Mouse (Mus musculus): ENCODE results near the gene Pdrg1.

Pdrg1 gene

DNA sequence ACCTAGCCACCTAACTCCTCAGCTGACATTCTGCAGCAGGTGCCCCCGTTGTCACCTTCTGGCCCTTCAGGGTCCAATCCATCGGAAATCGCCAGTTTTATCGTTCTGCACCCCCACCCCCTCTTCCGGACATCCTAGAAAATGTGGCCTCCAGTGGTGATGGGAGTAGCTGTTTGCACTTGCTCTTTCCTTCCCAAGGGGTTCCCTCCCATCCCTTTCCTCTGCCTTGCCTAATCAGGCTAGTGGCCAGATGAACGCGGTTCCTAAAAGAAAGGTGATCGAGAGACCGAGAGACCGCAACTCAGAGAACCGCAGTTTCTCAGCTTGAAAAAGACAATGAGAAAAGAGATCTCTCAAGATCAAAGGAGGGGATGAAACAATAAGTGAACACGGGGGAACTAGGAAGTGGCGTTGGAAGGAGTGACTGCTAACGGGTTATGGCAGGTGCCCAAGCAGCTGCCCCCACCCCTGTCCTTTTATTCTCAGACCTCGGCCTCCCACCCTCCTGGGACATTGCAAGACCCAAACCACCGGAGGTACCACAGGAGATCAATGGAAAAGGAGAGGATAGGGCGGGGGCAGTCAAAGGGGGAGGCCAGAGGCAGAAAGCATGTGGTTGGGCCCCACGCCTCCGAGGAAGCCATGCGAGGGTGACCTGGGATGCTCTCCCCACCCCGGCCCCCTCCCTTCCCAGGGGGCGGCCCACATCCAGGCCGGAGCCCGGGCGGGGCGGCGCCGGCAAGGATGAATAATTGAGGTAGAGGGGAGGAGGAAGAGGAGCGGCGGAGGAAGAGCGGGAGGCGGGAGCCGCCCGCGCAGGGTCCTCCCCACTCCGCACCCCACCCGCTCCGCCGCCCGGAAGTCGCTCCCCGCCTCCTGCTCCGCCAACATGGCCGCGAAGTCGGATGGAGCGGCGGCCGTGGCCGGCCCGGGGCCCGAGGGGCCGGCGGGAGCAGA, 16.2 kb upstream of the Pdrg1 start, which contains the start of gene Xkr7:
Gene Xkr7, plus strand, starts transcription at position 727 of the 957 bp plus-strand sequence.
- in situ Hi-C loops (cut with MseI, MboI), result no loop called here

DNA sequence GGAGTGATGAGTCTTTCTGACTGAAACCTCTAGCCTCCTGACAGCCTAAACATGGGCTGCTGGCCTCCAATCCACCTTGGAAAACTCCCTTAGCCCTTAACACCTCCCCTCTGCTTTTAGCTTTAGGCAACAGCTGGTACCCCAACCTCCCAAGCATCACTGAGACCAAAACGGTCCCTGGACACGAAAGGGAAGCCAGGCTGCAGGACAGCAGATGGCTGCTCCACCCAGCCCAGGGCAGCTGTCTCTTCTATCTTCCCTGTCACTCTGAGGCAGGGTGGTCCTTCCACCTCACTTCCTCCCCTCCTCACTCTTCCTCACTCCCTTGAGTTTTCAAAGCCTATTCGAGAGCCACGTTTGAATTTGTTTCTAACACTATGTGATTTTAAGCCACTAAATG, 15.2 kb upstream of the Pdrg1 start:
- in situ Hi-C loops (cut with MseI, MboI), result no loop called here

DNA sequence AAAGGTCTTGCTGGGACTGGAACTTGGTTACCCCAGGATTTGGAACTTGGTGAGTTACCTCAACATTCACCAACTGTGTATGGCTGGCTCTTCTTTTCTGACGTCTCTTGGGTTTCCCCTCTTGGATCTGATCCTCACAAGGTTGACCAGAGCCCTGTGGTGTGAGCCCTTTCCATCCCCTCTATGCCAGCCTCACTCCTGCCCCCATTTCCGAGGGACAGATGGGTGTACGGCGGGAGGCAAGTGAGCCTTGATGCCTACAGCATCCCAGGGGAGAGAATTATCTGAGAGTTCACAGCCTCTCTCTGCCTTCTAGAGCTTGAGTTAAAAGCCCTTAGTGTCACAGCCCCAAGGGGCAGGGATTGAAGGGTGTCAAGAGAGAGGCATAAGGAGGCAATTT, 12.3 kb upstream of the Pdrg1 start:
- in situ Hi-C loops (cut with MseI, MboI), result no loop called here

DNA sequence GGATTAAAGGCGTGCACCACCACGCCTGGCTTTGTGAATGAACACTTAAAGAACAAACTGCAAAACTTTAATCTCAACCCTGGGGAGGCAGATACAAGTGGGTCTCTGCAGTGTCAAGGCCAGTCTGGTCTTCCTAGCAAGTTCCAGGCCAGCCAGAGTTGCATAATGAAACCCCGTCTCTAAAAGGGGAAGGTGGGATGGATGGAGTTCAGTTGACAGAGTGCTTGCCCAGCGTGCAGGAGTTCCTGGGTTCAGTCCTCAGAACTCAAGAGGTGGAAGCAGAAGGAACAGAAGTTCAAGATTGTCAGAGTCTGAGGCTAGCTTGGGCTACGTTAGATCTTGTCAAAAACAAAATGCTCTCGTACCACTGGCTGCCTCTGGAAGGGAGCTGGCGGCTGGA, 10.8 kb upstream of the Pdrg1 start:
- in situ Hi-C loops (cut with MseI, MboI), result no loop called here

DNA sequence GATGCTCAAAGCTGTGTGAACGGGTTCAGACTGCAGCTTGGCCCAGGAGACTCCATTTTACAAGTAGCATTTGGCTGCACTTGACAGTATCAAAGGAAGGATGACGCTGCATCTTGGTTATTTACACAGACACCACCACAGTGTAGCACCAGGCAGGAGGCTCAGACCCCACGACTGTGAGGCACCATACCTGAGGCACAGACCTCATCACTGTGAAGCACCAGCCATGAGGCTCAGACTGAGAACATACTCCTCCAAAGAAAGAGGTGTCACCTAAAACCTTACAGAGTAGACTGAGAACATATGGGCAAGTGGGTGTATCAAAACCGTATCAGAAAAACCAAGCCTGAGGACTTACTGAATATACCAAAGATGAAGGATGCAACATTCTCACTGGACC, 7.6 kb upstream of the Pdrg1 start:
- in situ Hi-C loops (cut with MseI, MboI), result no loop called here

DNA sequence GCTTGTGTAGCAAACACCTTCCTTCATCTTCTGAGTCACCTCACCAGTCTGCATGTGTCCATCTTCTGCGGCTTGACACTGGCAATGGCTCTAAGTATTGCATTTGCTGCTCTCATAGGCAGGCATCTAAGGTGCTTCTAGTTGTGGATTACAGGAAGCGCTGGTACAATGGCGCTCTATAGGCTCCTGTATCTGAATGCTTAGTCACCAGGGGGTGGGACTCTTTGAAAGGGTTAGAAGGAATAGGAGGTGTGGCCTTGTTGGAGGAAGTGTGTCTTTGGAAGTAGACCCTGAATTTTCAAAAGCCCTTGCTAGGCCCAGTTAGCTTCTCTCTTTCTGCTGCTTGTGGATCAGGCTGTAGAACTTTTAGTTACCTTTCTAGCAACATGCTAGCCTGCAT, 5.9 kb upstream of the Pdrg1 start:
- in situ Hi-C loops (cut with MseI, MboI), result no loop called here

DNA sequence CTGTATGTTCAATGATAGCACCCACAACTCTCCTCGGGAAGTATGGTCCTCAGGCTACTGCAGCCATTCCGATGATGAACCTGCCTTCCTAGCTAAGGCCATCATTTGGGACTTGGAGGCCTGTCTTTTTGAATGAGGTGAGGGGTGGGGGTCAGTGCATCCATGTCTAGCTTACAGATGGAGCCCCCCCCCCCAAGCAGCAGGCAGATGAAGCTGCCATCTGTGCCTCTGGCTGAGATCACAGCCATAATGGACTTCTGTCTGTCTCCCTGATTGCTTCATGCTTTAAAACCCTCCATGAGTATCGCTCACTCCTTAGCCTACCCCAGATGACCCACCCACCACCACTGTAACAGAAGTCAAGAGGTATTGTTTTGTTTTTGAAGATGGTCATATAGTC, 4.1 kb upstream of the Pdrg1 start:
- in situ Hi-C loops (cut with MseI, MboI), result no loop called here

DNA sequence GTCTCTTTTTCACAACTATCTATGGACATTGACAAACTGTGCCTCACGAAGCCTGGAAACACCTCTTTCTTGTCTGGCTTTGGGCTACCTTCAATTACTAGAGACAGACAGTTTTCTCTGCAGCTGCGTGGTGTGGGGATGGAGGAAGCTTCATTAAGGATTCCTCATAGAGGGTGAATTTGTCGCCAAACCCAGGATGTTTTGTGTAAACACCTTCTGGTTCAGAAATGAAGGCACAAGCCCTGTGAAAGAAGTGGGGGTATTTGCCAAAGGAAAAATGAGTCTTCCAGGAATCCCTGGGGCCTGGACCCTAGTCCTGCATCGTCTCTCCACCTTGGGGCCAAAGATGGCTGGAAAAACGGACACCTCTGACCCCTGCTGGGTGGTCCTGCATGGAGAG, 1.6 kb upstream of the Pdrg1 start:
- in situ Hi-C loops (cut with MseI, MboI), result no loop called here

DNA sequence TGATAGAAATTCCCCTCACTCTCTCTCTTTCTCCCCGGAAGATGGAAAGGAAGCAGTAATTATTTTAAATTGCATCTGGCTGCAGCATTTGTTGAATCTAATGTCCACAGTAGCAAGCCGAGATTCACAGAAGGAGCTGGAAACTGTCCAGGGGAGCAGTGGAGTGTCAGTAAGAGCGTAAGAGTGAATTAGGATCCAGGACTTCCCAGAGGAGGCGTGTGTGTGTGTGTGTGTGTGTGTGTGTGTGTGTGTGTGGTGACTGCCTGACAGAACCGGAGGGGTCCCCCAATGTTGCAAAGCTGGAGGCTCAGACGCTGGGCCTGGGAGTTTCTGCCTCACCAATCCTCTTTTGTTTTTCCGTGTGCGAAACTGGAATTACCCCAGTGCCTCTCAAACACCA, 577 bp upstream of the Pdrg1 start:
- in situ Hi-C loops (cut with MseI, MboI), result no loop called here

DNA sequence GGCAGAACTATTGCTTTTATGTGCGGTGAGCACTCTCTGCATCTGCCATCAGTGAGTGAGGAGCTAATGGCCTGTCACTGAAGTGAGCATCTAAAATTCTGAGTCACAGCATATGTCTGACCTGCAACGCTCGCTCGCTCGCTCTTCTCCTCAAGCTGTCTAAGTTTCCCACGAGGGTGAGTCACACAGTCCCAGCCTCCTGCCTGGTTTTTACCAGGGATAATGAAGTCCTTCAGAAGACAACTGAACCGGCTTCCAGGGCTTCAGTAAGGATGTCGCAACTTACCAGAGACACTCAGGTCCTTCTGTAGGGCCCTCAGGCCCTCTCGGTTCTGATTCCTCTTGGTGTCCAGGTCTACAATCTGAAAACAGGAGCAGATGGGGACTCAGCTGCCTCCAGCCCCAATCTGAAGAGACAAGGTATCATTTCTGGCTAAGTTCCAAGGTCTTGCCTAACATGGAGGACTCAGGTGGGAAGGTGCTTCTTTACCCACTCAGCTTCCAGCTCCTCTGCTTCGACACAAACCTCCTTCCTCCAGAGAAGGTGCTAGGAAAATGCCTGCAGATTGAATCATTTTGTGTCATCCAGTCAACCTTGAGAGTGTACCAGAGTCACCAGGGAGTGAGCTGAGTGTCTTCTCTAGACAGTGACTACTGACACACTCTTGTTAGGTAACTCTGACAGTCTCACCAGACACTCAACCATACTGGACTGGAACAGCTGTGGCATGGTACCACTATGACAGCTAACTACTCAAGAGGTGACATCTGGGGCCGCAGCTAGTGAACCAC, 1.3 kb downstream of the Pdrg1 start:
- in situ Hi-C loops (cut with MseI, MboI), result no loop called here

DNA sequence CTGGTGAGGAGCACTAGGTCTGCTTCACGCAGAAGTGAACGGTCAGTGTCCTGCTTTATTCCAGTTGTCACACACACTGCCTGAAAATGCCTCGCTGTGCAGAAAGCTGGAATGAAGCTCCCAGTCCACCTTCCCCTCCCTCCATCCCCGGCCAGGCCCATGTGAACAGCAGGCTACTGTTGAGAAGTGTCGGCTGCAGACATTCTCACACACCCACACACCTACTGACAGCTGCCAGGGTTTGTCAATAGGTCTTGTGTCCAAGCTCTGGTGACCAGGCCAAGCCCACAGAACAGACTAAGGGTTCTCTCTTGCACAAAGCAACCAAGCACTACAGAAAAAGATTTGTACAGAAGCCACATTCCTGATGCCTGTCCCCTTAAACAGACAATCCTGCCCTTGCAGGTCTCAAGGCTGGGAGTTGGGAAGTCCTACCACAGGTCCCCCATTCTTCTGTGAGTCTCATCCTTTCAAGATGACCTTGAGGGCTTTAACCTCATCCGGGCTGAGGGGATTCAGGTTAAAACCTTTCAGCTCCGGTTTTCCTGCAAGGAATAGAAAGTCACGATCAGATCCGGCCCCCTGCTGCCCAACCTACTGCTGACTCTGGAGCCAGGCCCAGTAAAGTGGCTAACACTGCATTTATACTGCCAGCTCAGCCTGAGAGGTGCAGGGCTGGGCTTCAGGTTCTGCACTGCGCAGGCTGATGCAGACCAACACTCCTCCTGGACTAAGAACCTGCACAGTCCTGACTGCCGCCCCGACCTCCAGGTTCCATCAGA, 5.8 kb downstream of the Pdrg1 start:
- in situ Hi-C loops (cut with MseI, MboI), result no loop called here

DNA sequence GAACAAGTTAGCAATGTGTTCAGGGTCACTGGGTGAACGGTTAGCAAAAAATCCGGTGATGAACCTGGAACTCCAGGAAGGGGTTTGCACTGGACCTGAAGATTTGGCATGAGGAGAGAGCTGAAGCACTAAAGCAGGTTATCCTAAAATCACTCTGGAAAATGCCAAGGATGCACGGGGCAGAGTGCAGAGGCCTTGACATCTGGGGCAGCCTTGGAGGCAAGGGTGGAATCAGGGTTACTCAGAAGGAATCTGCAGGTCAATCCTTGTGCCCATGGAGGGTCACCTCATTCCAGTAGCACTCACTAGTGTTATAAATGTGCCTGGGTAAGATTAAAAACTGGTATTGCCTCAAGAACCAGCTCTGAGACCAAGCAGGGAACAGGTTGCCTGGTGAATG, 9.2 kb downstream of the Pdrg1 start:
- in situ Hi-C loops (cut with MseI, MboI), result no loop called here

DNA sequence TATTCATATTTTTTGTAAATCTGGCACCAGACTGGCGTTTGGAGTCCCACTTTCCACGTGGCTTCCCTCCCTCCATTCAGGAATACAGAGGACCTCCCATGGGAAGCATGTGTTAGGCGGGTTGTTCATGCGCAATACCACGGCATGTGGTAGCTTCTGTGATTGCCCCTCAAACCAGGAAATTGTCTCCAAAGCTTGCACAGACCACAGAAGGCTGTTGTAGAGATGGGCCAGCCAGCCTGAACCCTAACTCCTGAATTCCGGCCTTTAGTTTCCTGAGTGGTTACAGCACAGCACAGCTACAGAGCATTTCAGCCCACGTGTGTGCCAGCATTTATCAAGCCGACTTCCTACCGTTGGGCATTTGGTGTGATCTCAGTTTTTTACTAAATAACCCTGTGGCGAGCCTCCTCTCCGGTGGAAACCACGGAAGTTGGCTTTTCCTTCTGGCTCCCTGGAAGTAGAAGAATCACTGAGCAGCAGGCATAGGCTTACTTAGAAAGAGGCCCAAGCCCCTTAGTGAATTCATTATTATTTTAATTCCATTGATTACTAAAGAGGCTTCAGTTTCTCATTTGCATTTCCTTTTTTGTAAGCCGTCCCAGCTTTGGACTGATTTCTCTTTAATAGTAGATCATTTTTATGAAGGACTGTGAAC, 11.4 kb downstream of the Pdrg1 start:
- in situ Hi-C loops (cut with MseI, MboI), result no loop called here

DNA sequence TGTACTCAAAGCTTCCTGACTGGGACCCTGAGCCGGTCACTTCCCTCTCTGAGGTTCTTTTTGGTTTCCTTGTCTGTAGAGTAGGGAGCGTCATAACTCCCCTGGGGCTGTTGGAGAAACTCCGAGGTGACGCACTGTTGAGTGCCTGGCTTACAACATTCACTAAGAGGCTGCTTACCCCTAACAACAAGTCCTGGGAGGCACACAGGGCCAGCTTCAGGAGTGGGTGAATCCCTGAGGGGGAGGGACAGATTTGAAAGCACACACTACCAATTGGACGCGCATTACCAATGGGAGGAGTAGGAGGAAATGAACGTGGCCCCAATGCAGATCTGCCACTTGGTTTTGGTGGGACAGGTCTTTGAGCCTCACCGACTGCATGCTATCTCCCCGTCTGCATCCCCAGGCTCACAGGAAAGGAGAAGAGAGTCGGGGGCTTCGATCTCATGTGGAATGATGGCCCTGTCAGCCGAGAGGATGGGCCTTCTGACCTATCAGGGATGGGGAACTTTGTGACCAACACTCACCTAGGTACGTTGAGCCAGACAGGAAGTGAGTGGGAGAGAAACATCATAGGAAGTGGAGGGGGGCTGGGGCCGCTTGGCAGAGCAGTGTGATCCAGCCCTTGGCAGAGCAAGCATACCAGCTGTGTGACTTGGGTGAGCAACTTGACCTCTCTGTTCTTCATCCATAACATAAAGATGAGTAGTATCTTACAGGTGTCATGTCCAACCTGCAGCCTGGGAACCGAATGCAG, 12.6 kb downstream of the Pdrg1 start:
- in situ Hi-C loops (cut with MseI, MboI), result no loop called here

DNA sequence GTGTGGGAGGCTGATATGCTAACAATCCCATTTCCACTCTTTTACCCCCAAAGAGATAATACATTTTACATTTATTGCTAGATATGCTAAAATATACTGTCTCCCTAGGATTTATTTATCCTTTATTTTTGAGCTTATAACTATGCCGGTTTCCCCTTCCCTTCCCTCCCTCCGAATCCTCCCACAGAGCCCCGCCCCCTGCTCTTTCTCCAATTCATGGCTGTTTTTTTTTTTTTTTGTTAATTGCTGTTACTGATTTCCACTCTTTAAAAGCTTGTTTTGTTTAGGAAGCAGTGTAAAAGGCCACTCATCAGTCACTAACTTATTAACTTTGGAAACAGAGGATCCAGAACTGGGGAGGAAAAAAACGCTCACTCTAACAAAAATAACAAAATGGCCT, 18.2 kb downstream of the Pdrg1 start:
- in situ Hi-C loops (cut with MseI, MboI), result no loop called here

DNA sequence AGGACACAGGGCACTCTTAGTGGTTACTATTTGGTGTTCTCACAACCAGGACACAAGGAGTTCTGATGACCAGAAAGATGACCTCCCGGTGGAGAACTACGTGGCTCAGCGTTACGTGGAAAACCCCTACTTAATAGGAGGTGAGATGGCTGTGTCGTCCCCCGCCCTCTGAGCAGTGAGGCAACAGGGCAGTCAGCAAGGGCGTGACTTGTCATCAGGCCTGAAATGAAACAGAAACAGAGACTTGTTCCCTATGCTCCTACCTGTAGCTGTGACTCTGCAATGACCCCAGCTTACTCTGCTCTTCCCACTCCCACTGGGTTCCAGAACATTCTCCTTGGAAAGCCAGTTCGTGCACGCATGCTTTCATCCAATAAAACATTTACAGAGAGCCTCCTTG, 23.7 kb downstream of the Pdrg1 start:
- in situ Hi-C loops (cut with MseI, MboI), result no loop called here

DNA sequence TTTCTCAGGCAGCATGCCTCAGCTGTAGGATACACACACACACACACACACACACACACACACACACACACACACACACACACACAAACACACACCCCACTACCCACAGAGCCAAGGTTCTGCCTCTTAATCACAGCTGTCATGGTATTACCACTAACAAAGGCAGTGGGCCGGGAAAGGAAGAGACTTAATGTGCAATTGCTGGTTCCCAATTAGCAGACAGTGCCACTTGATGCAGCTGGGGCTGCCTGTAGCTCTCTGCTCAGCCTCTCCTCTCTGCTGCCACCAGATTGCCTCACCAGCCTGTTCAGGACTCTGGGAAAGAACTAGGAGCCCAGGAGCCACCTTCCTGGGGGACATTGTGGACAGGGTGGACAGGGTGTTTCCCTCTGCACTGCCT, 29.6 kb downstream of the Pdrg1 start:
- in situ Hi-C loops (cut with MseI, MboI), result no loop called here

DNA sequence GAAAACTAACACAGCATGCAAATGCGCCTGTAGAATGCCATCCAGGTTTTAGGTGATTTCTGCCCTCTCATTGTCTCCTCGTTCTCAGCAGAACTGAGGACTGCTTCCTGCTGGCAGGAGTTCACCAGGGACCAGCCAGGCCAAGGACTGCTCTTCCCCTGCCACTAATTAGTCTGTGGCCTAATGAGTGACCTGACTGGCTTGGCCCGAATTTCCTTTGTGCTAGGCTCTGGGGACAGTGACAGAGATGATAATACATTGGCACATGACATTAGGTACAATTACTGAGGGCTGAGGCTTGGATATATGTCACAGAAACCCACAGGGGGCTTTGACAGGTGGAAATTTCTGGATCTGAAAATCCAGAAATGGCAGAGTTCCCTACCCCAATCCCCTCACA, 38.2 kb downstream of the Pdrg1 start:
- in situ Hi-C loops (cut with MseI, MboI), result no loop called here

DNA sequence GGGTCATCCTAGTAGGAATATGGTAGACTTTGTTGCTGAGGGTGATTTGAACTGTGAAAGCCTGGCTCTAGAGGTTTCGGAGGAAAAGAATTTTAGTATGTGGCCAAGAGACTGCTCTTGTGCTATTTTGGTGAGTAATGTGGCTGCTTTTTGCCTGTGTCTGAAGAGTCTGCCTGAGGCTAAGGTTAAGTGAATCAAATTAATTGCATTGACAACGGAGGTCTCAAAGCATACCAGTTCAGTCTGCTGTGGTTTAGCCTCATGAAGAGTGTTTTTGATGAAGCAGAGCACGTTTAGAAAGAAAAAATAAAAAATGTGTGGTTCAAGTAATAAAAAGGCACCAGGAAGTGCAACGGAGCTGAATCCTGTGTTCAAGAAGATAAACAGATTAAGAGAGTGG, 49.7 kb downstream of the Pdrg1 start:
- in situ Hi-C loops (cut with MseI, MboI), result no loop called here

DNA sequence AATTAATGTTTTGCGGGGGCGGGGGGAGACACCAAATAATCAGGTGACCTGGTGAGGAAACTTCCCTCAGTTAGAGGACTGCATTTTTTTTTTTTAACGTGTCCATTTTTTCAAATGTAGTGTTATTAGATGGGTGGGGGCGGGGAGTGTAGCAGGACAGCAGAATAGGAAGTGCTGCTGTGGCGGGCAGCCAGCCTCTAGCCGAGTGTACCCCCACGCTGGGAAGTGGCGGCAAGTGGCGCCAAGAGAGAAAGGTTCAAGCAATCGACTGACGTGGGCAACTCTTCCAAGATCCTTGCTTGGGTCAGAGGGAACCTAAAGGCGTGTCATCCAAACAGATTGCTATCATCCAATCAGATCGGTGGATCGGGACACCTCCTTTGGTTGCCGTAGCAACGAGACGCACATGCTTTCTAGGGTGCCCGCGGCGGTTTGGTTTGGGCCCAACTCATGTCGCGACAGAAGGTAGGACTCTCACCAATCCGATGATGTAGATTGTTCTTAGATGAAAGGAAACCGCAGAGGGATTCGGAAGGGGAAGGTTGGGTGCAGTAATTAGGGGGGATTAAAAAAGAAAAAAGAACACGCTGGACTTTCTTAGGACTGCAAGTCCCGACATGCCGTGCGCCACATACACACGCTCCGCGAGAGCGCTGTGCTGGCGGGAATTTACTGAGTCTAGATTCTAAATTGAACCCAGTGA, 53.0 kb downstream of the Pdrg1 start, which contains the start of gene Ttll9:
Gene Ttll9, plus strand, starts transcription at position 395 of the 703 bp plus-strand sequence.
- in situ Hi-C loops (cut with MseI, MboI), result no loop called here
